Mouse (Mus musculus) midbrain, embryonic 11.5 days (tissue): Measurements from ENCODE around the gene Kcnj9. TPM values are rescaled to one million over a fixed set of nuclear protein-coding genes. Genes with fewer than 3 reads are reported as not detected.

Experiments
- ATAC-seq: fragments of 200-750 bp; cut with Nextera tagmentation; 2 replicates; pipeline ENCODE4 v1.8.0; 2017; ENCODE audit warnings: moderate TSS enrichment, moderate library complexity; ENCODE audit not compliant: low FRiP score
- DNase-seq: peaks from one replicate; pipeline ENCODE4 v3.0.0; 2015; ENCODE audit warnings: low spot score; ENCODE audit errors: missing footprints
- H3K27ac ChIP-seq: fragments of 300-500 bp; sonication (generic); 2 replicates; pipeline ENCODE4 v1.5.1; 2014; ENCODE audit warnings: low read depth, low read length
- H3K27me3 ChIP-seq: fragments of 300-500 bp; sonication (generic); 2 replicates; pipeline ENCODE4 v1.6.1; 2014; ENCODE audit warnings: mild to moderate bottlenecking, low read length, moderate library complexity, mixed read lengths; ENCODE audit not compliant: control insufficient read depth, insufficient read depth
- H3K36me3 ChIP-seq: fragments of 300-500 bp; sonication (generic); 2 replicates; pipeline ENCODE4 v1.6.1; 2014; ENCODE audit warnings: mild to moderate bottlenecking, low read length, moderate library complexity, mixed read lengths; ENCODE audit not compliant: control insufficient read depth, insufficient read depth
- H3K4me1 ChIP-seq: fragments of 300-500 bp; sonication (generic); 2 replicates; pipeline ENCODE4 v1.6.1; 2014; ENCODE audit warnings: low read length; ENCODE audit not compliant: control insufficient read depth, insufficient read depth
- H3K4me2 ChIP-seq: fragments of 300-500 bp; sonication (generic); 2 replicates; pipeline ENCODE4 v1.6.1; 2014; ENCODE audit warnings: mild to moderate bottlenecking, moderate library complexity
- H3K4me3 ChIP-seq: fragments of 300-500 bp; sonication (generic); 2 replicates; pipeline ENCODE4 v1.5.1; 2014; ENCODE audit warnings: low read depth, low read length
- H3K9ac ChIP-seq: fragments of 300-500 bp; sonication (generic); 2 replicates; pipeline ENCODE4 v1.6.1; 2014; ENCODE audit warnings: low read length
- H3K9me3 ChIP-seq: fragments of 300-500 bp; sonication (generic); 2 replicates; pipeline ENCODE4 v1.6.1; 2016; ENCODE audit warnings: low read length; ENCODE audit not compliant: control insufficient read depth
- WGBS: fragments of 180-500 bp; shearing (Covaris S2); extraction: QIAGEN DNeasy Blood & Tissue Kit; methylation state at CpG from one replicate; pipeline ENCODE4 v1.1.7; 2014; 5-methylcytosine and 5-hydroxymethylcytosine counted together
- polyA plus RNA-seq: library from polyadenylated mRNA; unstranded; fragments of >200 nt; fragmentation: Nextera tagmentation; extraction: Ambion mirVana; gene quantifications from 2 replicates; pipeline ENCODE4 v1.2.1, GENCODE M21; 2014

Gene Kcnj9
- 0.37 and 0.43 TPM in 2 replicates for polyA plus RNA-seq

- ATAC-seq (peak; percentile 82), DNase-seq (peak; percentile 88)
- Histone ChIP-seq H3K36me3 (no peaks in the 10 kb centered on the region), H3K4me3 (no peak within 1 kb of the TSS), H3K27ac (no peak within 1 kb of the TSS), H3K9ac (peak within 1 kb of the TSS; percentile 13), H3K4me2 (peak within 1 kb of the TSS; percentile 25; the same call in 1 of the 2 replicates), H3K4me1 (peaks cover 16% of the 10 kb centered on the region), H3K27me3 (peaks cover 35% of the 10 kb centered on the region), H3K9me3 (no peaks in the 10 kb centered on the region)
- WGBS = 18% methylated on average over 9 of the region's 9 CpGs
Observed at GRCm38 (mm10) chr1:172329131-172329530, at the start of gene Kcnj9. TSS of gene Kcnj9 (minus strand) at chr1:172329318.

- Histone ChIP-seq H3K36me3 (peaks cover 3% of the 10 kb centered on the region; the same call in 1 of the 2 replicates), H3K27me3 (no peaks in the 10 kb centered on the region), H3K27ac (peak overlapping the region; percentile 16; the same call in 1 of the 2 replicates), H3K4me3 (peak overlapping the region; percentile 97), H3K4me2 (peak overlapping the region; percentile 100), H3K4me1 (peaks cover 17% of the 10 kb centered on the region), H3K9me3 (no peaks in the 10 kb centered on the region), H3K9ac (peak overlapping the region; percentile 83)
- WGBS = 3% methylated on average over 62 of the region's 62 CpGs
- ATAC-seq = no peak; the same call in none of the 2 replicates
- DNase-seq = no peak
Observed at GRCm38 (mm10) chr1:172376758-172377458, 47.8 kb upstream of the Kcnj9 start.

GRCm38 (mm10) chr1:172376198-172376667 is 47.1 kb upstream of the Kcnj9 start, which contains the start of gene Pigm:
TSS of gene Pigm (plus strand) at chr1:172376546.
- DNase-seq (peak; percentile 99), ATAC-seq (peak; percentile 99)
- Histone ChIP-seq H3K9me3 (no peaks in the 10 kb centered on the region), H3K36me3 (peaks cover under 1% of the 10 kb centered on the region; the same call in 1 of the 2 replicates), H3K4me2 (peak within 1 kb of the TSS; percentile 100), H3K27me3 (no peaks in the 10 kb centered on the region), H3K4me3 (peak within 1 kb of the TSS; percentile 97), H3K4me1 (peaks cover 17% of the 10 kb centered on the region), H3K9ac (peak within 1 kb of the TSS; percentile 83), H3K27ac (peak within 1 kb of the TSS; percentile 36)
- WGBS = under 1% methylated on average over 39 of the region's 39 CpGs

- DNase-seq (peak; percentile 92), ATAC-seq (peak; percentile 60; the same call in 1 of the 2 replicates)
- no peak overlapping the region for H3K4me3 ChIP-seq
- H3K9ac ChIP-seq = no peak overlapping the region
- H3K9me3 ChIP-seq = no peaks in the 10 kb centered on the region
- no peak overlapping the region for H3K27ac ChIP-seq
- 31% methylated on average over 23 of the region's 23 CpGs for WGBS
- no peak overlapping the region for H3K4me2 ChIP-seq
- no peaks in the 10 kb centered on the region for H3K36me3 ChIP-seq
- H3K27me3 ChIP-seq = no peaks in the 10 kb centered on the region
- no peaks in the 10 kb centered on the region for H3K4me1 ChIP-seq
Observed at GRCm38 (mm10) chr1:172368768-172369418, 39.8 kb upstream of the Kcnj9 start.

- H3K27ac ChIP-seq = no peak overlapping the region
- no peak overlapping the region for H3K9ac ChIP-seq
- H3K27me3 ChIP-seq = no peaks in the 10 kb centered on the region
- no peaks in the 10 kb centered on the region for H3K36me3 ChIP-seq
- no peaks in the 10 kb centered on the region for H3K4me1 ChIP-seq
- peak; percentile 93 for DNase-seq
- no peak overlapping the region for H3K4me2 ChIP-seq
- WGBS = 14% methylated on average over 6 of the region's 6 CpGs
- H3K9me3 ChIP-seq = no peaks in the 10 kb centered on the region
- no peak overlapping the region for H3K4me3 ChIP-seq
- ATAC-seq = peak; percentile 20; the same call in 1 of the 2 replicates
Observed at GRCm38 (mm10) chr1:172364684-172365083, 35.6 kb upstream of the Kcnj9 start.

GRCm38 (mm10) chr1:172358341-172358740 is 29.2 kb upstream of the Kcnj9 start:
- no peak overlapping the region for H3K4me2 ChIP-seq
- H3K4me1 ChIP-seq = peaks cover 18% of the 10 kb centered on the region
- 61% methylated on average over 10 of the region's 10 CpGs for WGBS
- DNase-seq (no peak), ATAC-seq (no peak)
- H3K27me3 ChIP-seq = no peaks in the 10 kb centered on the region
- no peaks in the 10 kb centered on the region for H3K36me3 ChIP-seq
- H3K27ac ChIP-seq = no peak overlapping the region
- no peaks in the 10 kb centered on the region for H3K9me3 ChIP-seq
- H3K4me3 ChIP-seq = no peak overlapping the region
- no peak overlapping the region for H3K9ac ChIP-seq

GRCm38 (mm10) chr1:172357550-172357949 is 28.4 kb upstream of the Kcnj9 start:
- H3K4me1 ChIP-seq = peaks cover 18% of the 10 kb centered on the region
- no peak overlapping the region for H3K27ac ChIP-seq
- WGBS = 6% methylated on average over 1 of the region's 1 CpGs

GRCm38 (mm10) chr1:172355336-172355735 is 26.2 kb upstream of the Kcnj9 start:
- 14% methylated on average over 3 of the region's 3 CpGs for WGBS
- no peaks in the 10 kb centered on the region for H3K36me3 ChIP-seq
- H3K4me1 ChIP-seq = peaks cover 35% of the 10 kb centered on the region
- ATAC-seq (peak; percentile 51), DNase-seq (peak; percentile 84)
- H3K4me3 ChIP-seq = no peak overlapping the region
- H3K9ac ChIP-seq = no peak overlapping the region
- H3K27me3 ChIP-seq = no peaks in the 10 kb centered on the region
- H3K4me2 ChIP-seq = no peak overlapping the region
- H3K9me3 ChIP-seq = no peaks in the 10 kb centered on the region
- no peak overlapping the region for H3K27ac ChIP-seq

More at GRCm38 (mm10) chr1:172357550-172357949, 28.4 kb upstream of the Kcnj9 start:
- Histone ChIP-seq H3K27me3 (no peaks in the 10 kb centered on the region), H3K4me2 (no peak overlapping the region), H3K9ac (no peak overlapping the region), H3K4me3 (no peak overlapping the region), H3K9me3 (no peaks in the 10 kb centered on the region), H3K36me3 (no peaks in the 10 kb centered on the region)
- peak; percentile 92 for DNase-seq
- peak; percentile 45; the same call in 1 of the 2 replicates for ATAC-seq

GRCm38 (mm10) chr1:172352453-172352852 is 23.3 kb upstream of the Kcnj9 start:
- H3K27ac ChIP-seq = no peak overlapping the region
- no peaks in the 10 kb centered on the region for H3K27me3 ChIP-seq
- H3K9ac ChIP-seq = no peak overlapping the region
- H3K4me2 ChIP-seq = no peak overlapping the region
- H3K4me3 ChIP-seq = no peak overlapping the region
- WGBS = 85% methylated on average over 3 of the region's 3 CpGs
- no peaks in the 10 kb centered on the region for H3K36me3 ChIP-seq
- no peak for DNase-seq
- peaks cover 44% of the 10 kb centered on the region for H3K4me1 ChIP-seq
- no peaks in the 10 kb centered on the region for H3K9me3 ChIP-seq
- no peak for ATAC-seq
